Mouse (Mus musculus) myocyte (in vitro differentiated cells): Measurements from ENCODE around the gene Ybx2.

ENCODE experiments used
- MYOG ChIP-seq, 3 experiments: IDR thresholded peaks; one replicate each; pipeline ENCODE4 v1.6.1; 2011; ENCODE audit warnings: control low read depth in 2 of 3, low read depth in 2 of 3, mild to moderate bottlenecking in 2 of 3; ENCODE audit not compliant: insufficient read length in 2 of 3, control insufficient read depth in 1 of 3, insufficient read depth in 1 of 3
- POLR2A ChIP-seq: IDR thresholded peaks from one replicate; pipeline ENCODE4 v1.6.1; 2011; ENCODE audit warnings: low read depth, mild to moderate bottlenecking, control low read depth, moderate library complexity; ENCODE audit not compliant: insufficient read length
- TCF12 ChIP-seq: IDR thresholded peaks from one replicate; pipeline ENCODE4 v1.6.1; 2011; ENCODE audit warnings: mild to moderate bottlenecking, control low read depth; ENCODE audit not compliant: poor library complexity, insufficient read depth, severe bottlenecking

DNA sequence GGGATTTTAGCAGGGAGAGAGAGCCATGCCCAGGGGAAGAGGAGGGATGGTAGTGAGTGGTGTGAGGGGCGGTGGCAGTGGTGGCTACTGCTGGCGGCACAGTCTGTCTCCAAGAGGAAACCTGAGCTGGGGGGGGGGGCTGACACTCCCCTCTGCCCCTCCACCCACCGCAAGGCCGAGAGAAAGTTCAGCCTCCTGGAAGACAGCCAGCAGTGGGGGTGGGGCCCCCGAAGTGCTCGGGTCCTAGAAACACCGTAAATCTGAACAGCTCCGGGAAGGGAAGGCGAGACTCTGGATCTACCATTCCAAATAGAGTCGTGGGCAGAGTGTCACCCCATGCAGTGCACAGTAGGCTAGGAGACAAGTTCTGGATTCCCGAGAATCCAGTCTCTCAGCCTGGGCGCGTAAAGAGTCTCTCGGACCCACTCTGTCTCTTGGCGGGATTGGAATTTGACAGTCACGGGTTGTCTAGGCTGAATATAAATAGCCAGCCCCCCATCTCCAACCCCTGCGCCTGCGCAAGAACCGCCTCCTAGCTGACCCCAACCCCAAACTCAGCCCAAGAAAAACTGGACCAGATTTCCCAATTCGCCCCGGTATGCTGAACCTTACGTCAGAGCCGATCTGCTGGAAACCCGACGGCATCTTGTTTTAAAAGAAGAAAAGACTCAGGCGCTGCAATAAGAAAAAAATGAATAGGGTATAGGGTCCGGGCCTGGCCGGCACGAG lies 11.9 kb downstream of the Ybx2 start:
- TF ChIP-seq POLR2A: no peak
- no peak for TF ChIP-seq MYOG (IDR thresholded peaks at IDR 0.05; ENCODE audit: control insufficient read depth in 1 of 3, insufficient read depth in 1 of 3, insufficient read length in 2 of 3, low read depth in 2 of 3)
- no peak for TF ChIP-seq TCF12
